Mouse (Mus musculus): ENCODE data around the gene Nhlh1.

The Nhlh1 gene

DNA sequence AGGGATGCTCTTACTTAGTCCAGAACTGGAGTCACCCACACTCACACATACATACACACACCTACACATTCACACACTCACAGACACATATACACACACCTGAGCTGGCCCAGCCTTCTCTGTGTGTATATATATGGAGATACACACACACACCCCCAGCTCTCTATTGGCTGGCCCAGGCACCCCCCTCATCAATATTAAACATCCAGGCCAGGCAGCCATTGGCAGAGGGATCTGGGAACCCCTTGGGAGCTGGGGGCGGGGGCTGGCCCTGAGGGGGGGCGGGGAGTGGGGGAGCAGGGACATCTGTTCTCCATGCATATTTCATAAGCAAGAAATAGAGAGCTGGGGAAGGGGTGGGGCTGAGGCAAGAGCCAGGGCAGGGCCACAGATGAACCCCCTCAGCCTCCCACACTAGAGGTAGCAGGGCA lies at the start of gene Nhlh1:
Gene Nhlh1 (minus strand): TSS at position 83 of the 431 bp plus-strand sequence.
- DNase-seq (ENCODE audit: extremely low read depth, insufficient read length, low spot score) = no peak

DNA sequence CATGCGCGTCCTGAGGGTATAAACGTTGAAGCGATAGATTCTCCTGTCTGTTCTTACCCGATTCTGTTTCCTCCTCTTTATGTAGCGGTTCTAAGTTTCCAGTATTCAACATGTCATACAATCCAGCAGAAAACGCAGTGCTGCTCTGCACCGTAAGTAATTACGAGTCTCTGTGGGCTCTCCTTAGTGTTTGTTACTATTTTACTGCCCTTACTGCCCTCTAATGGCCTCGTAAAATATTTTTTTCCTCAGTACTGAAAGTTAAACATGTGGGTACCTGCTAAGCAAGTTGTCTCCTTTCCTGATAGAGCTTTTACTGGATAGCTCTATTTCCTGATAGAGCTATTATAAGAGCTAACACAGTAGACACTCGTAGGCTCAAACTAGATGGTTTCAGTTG lies 47.7 kb upstream of the Nhlh1 start:
- DNase-seq (ENCODE audit: extremely low read depth, insufficient read length, low spot score) = no peak

DNA sequence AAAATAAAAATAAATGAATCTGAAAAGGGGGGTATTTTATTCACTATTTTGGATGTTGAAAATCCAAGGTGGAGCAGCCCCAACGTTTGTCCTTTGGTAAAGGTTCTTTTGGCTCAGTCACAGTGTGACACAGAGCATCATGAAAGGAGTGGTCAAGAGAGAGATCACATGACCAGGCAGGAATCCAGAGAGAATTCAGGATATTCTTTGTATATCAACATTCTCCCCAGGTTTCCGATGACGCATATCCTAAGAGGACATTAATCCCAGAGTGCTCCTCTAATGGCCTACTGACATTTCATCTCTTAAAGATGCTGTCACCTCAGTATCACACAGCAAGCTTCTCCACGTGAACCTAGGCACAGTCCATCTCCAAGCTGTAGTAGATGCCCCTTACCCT lies 46.2 kb upstream of the Nhlh1 start:
- DNase-seq (ENCODE audit: extremely low read depth, insufficient read length, low spot score) = no peak

DNA sequence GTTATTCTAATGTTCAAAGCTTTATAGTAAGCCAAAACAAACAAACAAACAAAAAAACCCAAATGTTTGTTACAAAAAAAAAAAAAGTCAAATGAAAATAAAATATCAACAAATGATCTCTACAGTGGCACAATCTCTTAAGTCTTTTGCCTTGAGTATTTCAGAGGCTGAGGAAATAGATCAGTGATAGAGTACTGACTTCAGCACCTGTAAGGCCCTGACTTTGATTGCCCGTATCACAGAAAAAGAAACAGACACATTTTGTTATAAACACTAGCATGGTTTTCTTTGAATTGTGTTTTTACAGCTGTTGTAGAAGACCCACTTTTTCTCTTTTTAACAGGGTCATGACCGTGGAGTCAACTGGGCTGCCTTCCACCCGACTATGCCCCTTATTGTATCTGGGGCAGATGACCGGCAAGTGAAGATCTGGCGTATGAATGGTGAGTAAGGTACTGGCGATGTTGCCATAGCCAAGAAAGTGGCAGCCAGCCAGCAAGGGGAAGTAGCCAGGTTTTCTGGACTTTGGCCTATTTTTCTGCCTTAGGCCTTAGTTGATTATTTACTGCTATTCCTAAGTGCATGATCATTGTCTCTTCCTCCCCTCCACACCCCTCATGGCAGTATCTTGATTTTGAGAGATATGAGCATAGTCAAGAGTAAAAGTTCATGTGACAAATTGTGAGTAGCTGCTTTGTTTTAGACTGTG lies 42.1 kb upstream of the Nhlh1 start:
- no peak for DNase-seq (ENCODE audit: extremely low read depth, insufficient read length, low spot score)

DNA sequence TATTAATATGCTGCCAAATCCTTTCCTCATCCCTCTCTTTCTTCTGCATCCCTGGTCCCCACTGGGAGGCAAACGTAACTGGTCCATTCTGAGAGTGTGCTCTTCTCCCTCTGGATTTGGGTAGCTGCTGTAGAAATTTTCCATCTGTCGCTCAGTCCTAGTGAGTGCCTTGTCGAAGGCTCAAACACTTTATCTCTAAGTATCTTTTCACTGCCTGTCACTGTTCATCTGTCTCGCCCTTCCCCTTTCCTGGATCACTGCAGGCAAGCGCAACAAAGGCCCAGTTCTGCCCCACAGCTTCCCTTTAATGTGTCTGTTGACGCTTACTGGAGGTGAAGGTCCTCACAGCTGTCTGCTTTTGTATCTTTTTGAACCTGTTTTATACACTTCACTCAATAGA lies 37.8 kb upstream of the Nhlh1 start:
- DNase-seq (ENCODE audit: extremely low read depth, insufficient read length, low spot score) = no peak

DNA sequence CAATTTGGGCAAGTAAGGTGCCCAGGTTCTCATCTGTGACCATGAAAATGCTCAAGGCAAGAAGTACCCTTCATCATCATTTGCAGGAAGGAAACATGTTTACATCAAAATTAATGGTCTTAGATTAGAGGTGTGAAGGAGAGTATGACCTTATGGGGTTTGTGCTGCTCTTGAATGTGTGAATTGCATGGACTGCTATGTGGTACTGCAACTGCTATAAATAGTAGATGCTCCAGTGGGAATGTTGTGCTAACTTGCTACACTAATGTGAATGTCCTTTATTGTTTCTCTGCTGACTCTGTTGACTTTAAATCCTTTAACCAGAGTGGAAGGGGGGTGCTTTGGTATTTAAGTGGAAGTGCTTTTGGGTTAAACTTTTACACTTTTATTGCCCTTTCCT lies 36.9 kb upstream of the Nhlh1 start:
- no peak for DNase-seq (ENCODE audit: extremely low read depth, insufficient read length, low spot score)

DNA sequence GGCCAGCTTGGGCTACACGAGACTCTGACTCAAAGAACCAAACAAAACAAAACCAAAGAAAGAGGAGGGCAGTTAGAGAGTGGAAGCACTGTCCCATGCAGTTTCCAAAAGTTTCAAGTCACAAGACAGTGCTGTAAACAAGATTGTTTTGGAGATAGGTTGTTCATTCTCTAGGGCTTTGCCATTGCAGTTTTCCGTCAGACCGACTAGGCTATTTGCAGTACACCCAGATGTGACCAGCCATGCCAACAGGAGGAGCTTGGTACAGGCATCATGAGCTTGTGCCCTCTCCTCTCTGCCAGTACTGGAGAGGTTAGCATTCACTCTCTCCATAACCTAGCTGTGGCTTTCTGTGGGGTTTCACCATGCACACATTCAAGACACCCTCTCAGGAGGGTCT lies 36.1 kb upstream of the Nhlh1 start:
- no peak for DNase-seq (ENCODE audit: extremely low read depth, insufficient read length, low spot score)

DNA sequence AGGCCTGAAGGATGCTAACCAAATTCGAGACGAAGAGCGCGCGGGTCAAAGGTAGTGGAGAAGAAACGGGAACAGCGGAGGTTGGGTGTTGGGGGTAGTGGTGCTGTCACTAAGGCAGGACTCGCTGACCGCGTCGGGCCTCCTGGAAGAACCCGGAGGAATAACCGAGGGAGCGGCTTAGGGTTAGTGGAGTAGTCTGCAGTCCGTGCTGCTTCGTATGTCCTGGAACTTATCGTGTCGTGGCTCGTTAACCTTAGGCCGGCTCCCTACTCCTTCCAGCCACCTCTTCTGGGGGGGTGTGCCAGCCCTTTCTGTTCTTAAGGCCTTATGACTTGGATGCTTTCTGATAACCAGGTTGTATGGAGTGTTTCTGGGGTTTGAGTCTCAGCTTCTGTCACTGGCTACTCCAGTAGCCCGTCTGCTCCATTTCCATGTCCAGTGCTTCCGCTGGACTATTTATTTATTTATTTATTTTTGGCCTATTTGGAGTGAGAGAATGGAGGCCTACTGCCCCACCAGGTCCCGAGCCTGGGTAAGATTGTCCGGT lies 25.6 kb upstream of the Nhlh1 start:
- no peak for DNase-seq (ENCODE audit: extremely low read depth, insufficient read length, low spot score)

DNA sequence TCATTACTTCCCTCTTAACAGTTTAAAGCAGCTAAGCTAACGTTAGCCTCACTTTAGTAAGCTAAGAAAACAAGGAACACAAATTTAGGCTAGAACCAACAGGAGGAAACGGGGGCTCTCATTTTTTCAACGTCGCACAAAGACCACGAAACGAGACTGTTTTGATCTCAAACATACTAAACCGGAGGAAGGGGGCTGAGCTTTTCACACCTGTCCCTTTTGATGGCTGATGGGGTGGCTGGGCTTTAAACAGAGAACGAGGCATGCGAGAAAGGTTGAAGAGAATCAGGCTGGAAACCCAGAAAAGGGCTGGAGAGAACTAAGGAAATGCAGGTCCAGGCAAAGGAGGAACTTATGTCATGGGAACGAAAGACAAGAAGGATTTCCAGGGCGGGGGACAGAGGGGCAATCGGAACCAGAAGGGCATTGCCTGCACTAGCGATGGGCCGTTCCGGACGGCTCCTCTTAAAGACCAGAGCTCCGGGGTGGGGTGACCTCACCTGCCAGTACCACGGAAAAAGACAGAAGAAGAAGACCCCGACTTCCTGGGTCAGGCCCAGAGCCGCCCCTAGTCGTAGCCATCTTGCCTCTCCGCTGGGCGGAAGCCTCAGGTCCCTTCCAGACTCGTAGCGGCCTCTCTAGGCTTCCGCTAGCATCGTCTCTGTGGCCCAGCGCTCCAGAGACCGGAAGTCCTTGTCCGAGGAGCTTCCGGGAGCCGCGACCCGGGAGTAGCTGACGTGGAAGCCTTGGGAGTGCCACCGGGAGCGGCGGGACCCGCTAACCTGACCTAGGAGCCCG lies 24.9 kb upstream of the Nhlh1 start, which contains the start of the genes Copa and Ncstn:
Gene Copa (plus strand): TSS at position 429 of the 798 bp plus-strand sequence.
Gene Ncstn (minus strand): TSS at position 695 of the 798 bp plus-strand sequence.
- peak; percentile 92 for DNase-seq (ENCODE audit: extremely low read depth, insufficient read length, low spot score)

DNA sequence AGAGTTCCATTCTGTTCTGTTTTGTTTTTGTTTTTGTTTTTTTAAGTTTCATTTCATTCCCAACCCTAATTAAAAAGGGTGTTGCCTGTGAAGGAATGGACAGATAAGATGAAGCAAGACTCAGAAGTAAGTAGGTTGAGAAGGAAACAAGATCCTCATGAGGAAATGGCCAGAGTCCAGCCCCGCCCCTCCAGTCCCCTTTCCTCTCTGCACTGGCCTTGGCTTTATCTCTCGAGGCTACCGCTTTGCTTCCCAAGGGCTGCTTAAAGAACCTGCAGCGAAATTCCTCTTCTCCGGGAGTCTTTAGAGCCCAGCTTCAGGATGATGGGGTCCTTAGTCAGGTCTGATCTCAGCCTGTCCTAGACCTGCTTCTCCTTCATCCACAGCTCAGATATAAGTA lies 20.6 kb upstream of the Nhlh1 start:
- no peak for DNase-seq (ENCODE audit: extremely low read depth, insufficient read length, low spot score)

DNA sequence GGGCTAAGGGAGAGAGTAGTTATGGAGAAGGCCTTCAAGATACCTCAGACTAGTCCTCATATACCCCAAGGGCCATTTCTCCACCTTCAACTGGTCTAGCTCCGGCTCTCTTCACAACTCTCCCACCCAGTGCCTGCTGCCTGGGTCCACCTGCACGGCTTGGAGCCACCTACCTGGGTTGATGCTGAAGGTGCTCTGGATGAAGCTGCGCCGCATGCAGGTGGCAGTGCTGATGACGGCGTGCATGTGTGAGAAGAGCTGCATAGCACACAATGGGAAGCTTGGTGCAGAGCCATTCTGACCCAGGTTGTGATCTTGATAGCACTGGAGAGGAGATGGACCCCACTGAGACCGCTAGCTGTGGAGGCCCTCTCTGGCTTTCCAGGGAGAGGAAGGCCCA lies 15.2 kb upstream of the Nhlh1 start:
- DNase-seq (ENCODE audit: extremely low read depth, insufficient read length, low spot score) = no peak

DNA sequence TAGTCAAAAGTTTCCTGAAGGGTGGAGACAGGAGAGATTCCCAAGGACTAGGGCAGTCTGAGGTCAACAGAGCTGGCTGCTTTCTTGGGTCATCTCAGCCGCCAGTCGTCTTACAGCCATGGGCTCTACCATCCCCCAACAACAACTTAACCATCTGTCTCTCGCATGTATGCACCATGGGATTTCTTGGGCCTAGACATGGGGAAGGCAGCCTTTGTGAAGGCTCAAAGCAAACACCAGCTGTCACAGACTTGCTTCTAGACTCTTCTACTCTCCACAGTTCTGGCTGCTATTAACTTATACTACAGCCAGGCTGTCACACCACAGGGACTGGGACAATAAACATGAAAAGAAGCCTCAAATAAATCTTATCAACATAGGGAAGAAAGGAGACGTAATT lies 14.2 kb upstream of the Nhlh1 start:
- DNase-seq (ENCODE audit: extremely low read depth, insufficient read length, low spot score) = no peak

DNA sequence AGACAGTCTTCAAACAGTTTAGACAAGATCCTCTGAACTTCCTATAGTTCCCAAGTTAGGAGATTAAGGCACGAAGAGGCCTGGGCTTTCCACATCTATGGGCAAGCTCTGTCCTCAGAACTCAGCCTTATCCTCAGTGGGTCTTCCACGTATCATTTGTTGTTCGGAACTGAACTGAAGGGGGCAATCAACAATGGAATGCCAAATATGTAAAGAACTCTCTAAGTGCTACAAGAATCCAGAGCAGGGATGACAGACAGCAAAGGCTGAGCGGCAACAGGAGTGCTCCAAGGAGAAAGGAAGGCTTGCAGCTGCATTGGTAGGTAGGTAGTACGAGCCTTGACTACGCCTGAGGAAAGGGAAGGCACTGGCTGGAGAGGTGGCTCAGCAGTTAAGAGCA lies 12.9 kb upstream of the Nhlh1 start:
- no peak for DNase-seq (ENCODE audit: extremely low read depth, insufficient read length, low spot score)

DNA sequence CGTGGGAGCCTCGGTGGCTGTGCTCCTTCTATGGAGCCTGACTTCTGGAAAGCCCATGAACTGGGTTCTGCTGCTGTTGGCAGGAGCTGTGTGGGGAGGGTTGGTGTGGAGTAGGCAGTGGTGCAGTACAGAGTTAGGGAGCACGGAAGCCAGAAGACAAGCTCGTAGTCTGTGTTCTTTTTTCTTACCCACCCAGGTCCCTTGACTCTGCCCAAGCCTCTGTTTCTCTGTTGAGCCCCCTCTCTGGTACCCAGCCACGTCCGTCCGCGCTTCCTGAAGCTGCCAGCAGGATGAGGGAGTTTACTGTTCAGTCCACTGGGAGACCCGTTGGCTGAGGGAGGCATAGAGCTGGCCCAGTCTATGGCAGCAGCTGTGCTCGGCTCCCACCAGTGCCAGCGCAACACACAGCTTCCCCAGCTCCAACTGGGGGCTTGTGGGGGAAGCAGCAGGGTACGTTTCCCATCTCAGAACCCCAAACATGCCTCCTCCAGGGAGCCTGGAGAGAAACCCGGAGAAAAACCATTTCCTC lies 7.3 kb upstream of the Nhlh1 start:
- DNase-seq (ENCODE audit: extremely low read depth, insufficient read length, low spot score) = no peak

DNA sequence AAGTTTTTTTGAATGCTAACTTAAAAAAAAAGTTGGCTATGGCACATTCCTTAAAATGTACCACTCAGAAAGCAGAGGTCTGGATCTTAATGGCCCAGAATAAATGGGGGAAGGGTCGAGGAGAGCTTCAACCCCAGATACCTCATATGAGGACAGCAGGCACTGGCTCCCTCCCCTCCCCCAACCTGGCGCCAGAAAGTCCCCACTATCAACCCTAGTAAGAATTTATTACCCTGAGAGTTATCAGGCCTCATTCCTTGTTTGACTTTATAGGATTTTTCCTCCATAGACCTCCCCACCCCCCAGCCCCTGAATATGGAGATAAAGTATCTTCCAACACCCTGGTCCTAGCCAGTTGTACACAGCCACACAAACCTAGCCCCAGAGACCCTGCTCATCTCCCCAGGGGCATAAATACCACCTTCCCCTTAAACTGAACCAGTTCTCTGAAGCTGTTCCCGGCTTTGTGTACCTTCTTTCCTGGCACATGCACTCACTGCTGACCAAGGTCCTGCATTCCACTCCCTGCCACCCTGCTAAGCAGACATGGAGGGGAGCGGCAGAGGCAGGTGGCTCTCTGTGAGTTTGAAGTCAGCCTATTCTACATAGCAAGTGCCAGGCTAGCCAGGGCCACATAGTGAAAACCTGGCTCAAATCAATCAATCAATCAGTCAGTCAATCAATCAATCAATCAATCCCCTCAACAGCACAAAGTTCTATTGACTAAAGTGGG lies 6.1 kb upstream of the Nhlh1 start:
- DNase-seq (ENCODE audit: extremely low read depth, insufficient read length, low spot score) = no peak

DNA sequence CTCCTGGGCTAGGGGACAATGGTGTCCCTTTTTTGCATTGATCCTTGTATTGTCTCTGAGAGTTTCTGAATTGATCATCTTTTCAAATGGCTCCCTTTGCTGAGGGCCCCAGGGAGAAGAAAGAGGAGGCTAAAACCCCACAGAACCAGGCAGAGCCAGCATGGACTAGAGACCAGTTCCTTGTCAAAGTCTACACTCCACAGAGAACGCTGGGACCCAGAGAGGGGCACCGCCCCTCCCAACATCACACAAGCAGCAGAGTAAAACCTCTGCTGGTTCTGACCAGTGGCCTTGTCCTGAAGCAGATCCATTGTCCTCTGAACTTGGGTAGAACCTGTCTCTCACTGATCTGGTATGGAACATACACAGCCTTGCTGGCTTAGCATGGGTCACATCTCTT lies 4.7 kb upstream of the Nhlh1 start:
- DNase-seq (ENCODE audit: extremely low read depth, insufficient read length, low spot score) = no peak

DNA sequence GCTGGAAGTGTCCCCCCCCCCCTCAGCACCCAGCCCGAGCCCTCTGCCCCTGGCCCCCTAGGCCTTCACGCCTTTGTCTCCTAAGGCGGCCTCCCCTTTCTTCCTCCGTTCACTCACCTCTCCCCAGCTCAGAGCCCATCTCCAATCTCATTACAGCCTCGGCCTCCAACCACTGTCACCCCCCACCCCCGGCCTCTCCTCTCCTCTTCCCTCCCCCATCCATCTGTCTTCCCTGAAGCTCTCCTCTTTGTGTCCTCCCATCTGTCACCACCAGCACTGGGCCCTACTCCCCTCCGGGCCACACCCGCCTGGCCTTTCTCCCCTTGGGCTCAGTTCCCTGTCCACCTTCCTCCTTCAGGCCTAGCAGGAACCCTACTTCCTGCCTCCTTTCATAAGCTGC lies 3.8 kb upstream of the Nhlh1 start:
- no peak for DNase-seq (ENCODE audit: extremely low read depth, insufficient read length, low spot score)

DNA sequence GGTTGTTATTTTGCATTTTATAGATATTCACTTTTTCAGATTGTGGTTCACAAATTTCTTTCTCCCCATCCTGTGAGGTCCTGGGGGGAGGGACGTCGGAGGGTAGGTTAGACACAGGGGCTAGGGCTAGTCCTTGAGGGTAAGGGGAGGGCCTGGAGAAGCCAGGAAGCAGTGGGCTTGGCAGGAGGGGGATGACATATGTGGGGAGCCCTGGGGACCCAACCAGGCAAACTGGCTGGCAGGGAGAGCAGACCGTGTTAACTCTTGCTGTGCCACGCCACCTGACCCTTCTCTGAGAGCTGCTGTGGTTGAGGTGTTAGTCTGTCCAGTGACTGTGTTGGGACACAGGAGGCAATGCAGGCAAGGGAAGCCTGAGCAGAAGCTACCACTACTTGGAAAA lies 3.3 kb upstream of the Nhlh1 start:
- DNase-seq (ENCODE audit: extremely low read depth, insufficient read length, low spot score) = no peak

DNA sequence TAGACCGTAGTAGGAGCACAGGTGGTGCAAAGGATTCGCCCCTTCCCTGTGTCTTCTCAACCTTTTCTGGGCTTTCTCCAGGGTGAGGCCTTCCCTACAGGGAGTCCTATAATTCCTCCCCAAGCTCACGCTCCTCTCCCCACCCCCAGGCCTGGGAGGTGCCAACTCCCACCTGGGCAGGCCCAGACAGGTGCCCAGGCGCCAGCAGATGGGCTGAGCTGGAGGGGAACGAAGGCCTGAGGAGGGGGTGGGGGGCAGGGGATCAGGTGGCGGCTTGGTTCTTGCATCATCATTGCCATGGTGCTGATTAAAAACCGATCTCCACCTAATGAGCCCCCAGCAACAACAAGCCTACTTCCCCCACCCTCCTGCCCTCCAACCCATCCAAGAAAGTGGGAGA lies 1.5 kb upstream of the Nhlh1 start:
- DNase-seq (ENCODE audit: extremely low read depth, insufficient read length, low spot score) = no peak

DNA sequence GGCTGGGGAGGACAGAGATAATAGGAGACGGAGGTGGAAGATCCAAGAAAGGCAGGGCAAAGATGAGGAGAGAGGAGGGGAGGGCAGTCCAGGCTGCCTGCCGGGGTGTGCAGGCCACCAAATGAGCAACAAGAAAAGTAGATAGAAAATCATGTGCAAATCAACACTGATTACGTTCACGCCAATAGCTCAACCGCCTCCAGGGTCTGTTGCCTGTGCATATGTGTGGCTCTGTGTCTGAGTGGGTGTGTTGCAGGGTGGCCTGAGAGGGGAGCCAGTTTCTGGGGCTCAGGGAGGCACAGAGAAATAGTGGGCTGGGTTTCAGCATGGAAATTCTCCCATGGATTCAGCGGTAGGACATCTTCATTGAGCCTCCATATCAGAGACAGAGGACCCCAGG lies 948 bp upstream of the Nhlh1 start:
- DNase-seq (ENCODE audit: extremely low read depth, insufficient read length, low spot score) = no peak

DNA sequence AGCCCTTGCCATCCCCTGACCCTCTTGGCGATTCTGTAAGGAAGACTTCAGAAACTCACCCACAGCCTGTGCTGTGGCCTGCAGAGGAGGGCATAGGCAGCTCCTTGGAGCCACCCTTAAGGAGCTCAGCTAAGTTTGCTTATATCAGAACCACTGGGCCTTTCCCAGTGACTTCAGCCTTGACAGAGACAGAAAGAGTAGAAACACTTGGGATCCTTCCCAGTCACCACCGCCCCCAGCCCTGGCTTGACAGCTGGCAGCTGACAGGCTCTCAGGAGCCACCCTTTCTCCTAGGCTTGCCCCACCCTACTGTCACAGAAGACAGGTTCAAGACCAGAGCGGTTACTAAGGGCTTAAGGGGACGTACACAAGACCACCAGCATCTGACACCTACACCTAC lies 1.1 kb downstream of the Nhlh1 start:
- DNase-seq (ENCODE audit: extremely low read depth, insufficient read length, low spot score) = no peak
